Mouse (Mus musculus) midbrain, embryonic 14.5 days (tissue): ENCODE data around the gene Dclk3. TPM values are rescaled to one million over a fixed set of nuclear protein-coding genes. Genes with fewer than 3 reads are reported as not detected.
A peak's percentile ranks its signal among the peaks of the same experiment; 100 is the strongest.

Experiments used
- ATAC-seq: fragments of 200-750 bp; cut with Nextera tagmentation; 2 replicates; pipeline ENCODE4 v1.8.0; 2017; ENCODE audit warnings: moderate number of reproducible peaks, moderate library complexity; ENCODE audit not compliant: low FRiP score, low TSS enrichment
- DNase-seq: peaks from one replicate; pipeline ENCODE4 v3.0.0-alpha.2; 2015
- H3K27ac ChIP-seq: fragments of 300-500 bp; sonication (generic); replicated peaks from 2 replicates; pipeline ENCODE4 v1.5.1; 2014; ENCODE audit warnings: mild to moderate bottlenecking, low read depth, low read length, moderate library complexity
- H3K27me3 ChIP-seq: fragments of 300-500 bp; sonication (generic); 2 replicates; pipeline ENCODE4 v1.6.1; 2014; ENCODE audit warnings: low read length, control low read depth, mixed read lengths; ENCODE audit not compliant: control insufficient read depth, insufficient read depth
- H3K36me3 ChIP-seq: fragments of 300-500 bp; sonication (generic); 2 replicates; pipeline ENCODE4 v1.6.1; 2014; ENCODE audit warnings: low read length, control low read depth; ENCODE audit not compliant: control insufficient read depth, insufficient read depth
- H3K4me1 ChIP-seq: fragments of 300-500 bp; sonication (generic); 2 replicates; pipeline ENCODE4 v1.6.1; 2014; ENCODE audit warnings: mild to moderate bottlenecking, antibody characterized with exemption, low read length, control low read depth; ENCODE audit not compliant: control insufficient read depth, insufficient read depth
- H3K4me2 ChIP-seq: fragments of 300-500 bp; sonication (generic); 2 replicates; pipeline ENCODE4 v1.6.1; 2014; ENCODE audit warnings: mild to moderate bottlenecking, low read length, moderate library complexity
- H3K4me3 ChIP-seq: fragments of 300-500 bp; sonication (generic); replicated peaks from 2 replicates; pipeline ENCODE4 v1.5.1; 2014; ENCODE audit warnings: low read depth, low read length
- H3K9ac ChIP-seq: fragments of 300-500 bp; sonication (generic); replicated peaks from 2 replicates; pipeline ENCODE4 v1.6.1; 2014; ENCODE audit warnings: mild to moderate bottlenecking, low read length, moderate library complexity
- H3K9me3 ChIP-seq: fragments of 300-500 bp; sonication (generic); 2 replicates; pipeline ENCODE4 v1.6.1; 2016; ENCODE audit warnings: low read length, control low read depth, mixed read lengths; ENCODE audit not compliant: control insufficient read depth
- WGBS: fragments of 180-500 bp; shearing (Covaris S2); extraction: QIAGEN DNeasy Blood & Tissue Kit; methylation state at CpG from one replicate; pipeline ENCODE4 v1.1.7; 2014; 5-methylcytosine and 5-hydroxymethylcytosine counted together
- polyA plus RNA-seq: library from polyadenylated mRNA; unstranded; fragments of >200 nt; fragmentation: Nextera tagmentation; extraction: Ambion mirVana; gene quantifications from 2 replicates; pipeline ENCODE4 v1.2.1, GENCODE M21; 2014

Gene Dclk3
- polyA plus RNA-seq, 1 experiment from 2014 or later: 3.4 TPM

DNA sequence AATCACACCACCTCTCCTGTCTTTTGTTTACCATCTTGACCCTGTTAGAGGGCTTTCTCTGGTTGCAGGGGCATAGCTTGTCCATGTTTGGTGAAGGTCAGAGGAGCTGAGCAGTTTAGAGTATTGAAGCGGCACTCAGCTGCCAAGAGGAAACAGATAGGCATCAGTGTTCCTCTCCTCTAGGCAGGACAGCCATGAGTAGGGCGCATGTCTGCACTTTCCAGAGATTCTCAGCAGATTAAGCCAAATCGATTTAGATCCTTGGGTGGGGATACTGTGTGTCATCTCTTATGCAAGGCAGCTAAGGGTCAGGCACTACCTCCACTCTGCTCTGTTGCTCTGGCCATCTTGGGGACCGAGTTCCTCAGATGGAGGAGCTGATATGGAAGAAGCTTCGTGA lies 11.0 kb downstream of the Dclk3 start:
- 87% methylated on average over 5 of the region's 5 CpGs for WGBS

GRCm38 (mm10) chr9:111450853-111451404 lies 12.0 kb downstream of the Dclk3 start:
- WGBS: 87% methylated on average over 12 of the region's 12 CpGs

More for the DNA sequence above, 11.0 kb downstream of the Dclk3 start:
- Histone ChIP-seq H3K4me3 (no peak overlapping the region), H3K4me1 (no peaks in the 10 kb centered on the region), H3K27me3 (no peaks in the 10 kb centered on the region), H3K36me3 (no peaks in the 10 kb centered on the region), H3K4me2 (no peak overlapping the region), H3K27ac (no peak overlapping the region), H3K9ac (no peak overlapping the region), H3K9me3 (no peaks in the 10 kb centered on the region)
- ATAC-seq: no peak
- no peak for DNase-seq

GRCm38 (mm10) chr9:111453895-111454294 lies 15.0 kb downstream of the Dclk3 start:
- WGBS: 70% methylated on average over 3 of the region's 3 CpGs
- Histone ChIP-seq H3K27ac (no peak overlapping the region), H3K4me3 (no peak overlapping the region), H3K4me1 (peaks cover 6% of the 10 kb centered on the region), H3K36me3 (no peaks in the 10 kb centered on the region), H3K9ac (no peak overlapping the region), H3K4me2 (no peak overlapping the region), H3K27me3 (no peaks in the 10 kb centered on the region), H3K9me3 (no peaks in the 10 kb centered on the region)
- DNase-seq: no peak
- ATAC-seq: no peak

More at GRCm38 (mm10) chr9:111450853-111451404, 12.0 kb downstream of the Dclk3 start:
- Histone ChIP-seq H3K27me3 (no peaks in the 10 kb centered on the region), H3K4me1 (no peaks in the 10 kb centered on the region), H3K4me3 (no peak overlapping the region), H3K9me3 (no peaks in the 10 kb centered on the region), H3K36me3 (no peaks in the 10 kb centered on the region), H3K27ac (no peak overlapping the region), H3K4me2 (no peak overlapping the region), H3K9ac (no peak overlapping the region)
- no peak for DNase-seq
- ATAC-seq: no peak

DNA sequence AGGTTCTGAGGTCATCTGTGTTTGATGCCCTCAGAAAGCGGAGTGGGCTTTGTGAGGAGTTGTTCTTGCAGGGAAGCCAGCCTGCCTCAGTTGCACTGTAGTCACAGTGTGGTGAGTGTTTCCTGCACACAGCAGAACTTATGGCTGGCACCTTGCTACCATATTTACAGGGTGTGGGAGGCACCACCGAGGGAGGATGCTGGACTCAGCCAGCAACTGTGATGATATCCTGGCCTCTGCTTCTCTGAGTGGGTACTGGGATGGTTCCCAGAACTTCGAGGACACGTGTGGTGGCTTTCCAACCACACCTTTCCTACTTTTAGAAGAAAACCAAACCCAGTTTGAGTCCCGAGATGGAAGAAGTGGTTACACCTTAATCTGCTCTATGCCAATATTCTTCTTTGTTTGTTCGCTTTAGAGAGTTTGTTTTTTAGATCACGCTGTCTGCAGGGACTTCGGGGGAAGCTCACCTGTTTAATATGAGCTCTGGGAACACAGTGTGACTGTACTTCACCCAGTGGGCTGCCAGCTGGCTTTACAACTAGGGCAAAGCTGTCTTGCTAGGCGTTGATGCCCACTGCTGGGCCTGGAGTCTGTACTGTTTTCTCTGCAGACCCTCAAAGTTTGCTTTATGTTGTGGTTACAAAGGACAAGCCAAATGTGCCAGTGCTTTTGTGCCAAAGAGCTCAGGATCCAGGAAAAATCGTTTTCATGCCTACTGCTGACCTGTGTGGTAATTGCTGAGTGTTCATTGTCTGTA lies 18.5 kb downstream of the Dclk3 start:
- Histone ChIP-seq H3K4me2 (no peak overlapping the region), H3K27me3 (no peaks in the 10 kb centered on the region), H3K36me3 (no peaks in the 10 kb centered on the region), H3K4me1 (peaks cover 18% of the 10 kb centered on the region), H3K27ac (peak overlapping the region; percentile 68), H3K4me3 (no peak overlapping the region), H3K9me3 (no peaks in the 10 kb centered on the region), H3K9ac (no peak overlapping the region)
- ATAC-seq: no peak
- peak; percentile 18 for DNase-seq
- 82% methylated on average over 10 of the region's 10 CpGs for WGBS

GRCm38 (mm10) chr9:111457936-111458310 lies 19.0 kb downstream of the Dclk3 start:
- H3K27ac ChIP-seq: peak overlapping the region; percentile 68; the same call in 1 of the 2 replicates
- H3K9me3 ChIP-seq: no peaks in the 10 kb centered on the region
- no peak overlapping the region for H3K9ac ChIP-seq
- WGBS: 24% methylated on average over 4 of the region's 4 CpGs
- H3K36me3 ChIP-seq: no peaks in the 10 kb centered on the region
- H3K4me1 ChIP-seq: peaks cover 22% of the 10 kb centered on the region
- no peak overlapping the region for H3K4me2 ChIP-seq
- H3K4me3 ChIP-seq: no peak overlapping the region
- no peak for ATAC-seq
- DNase-seq: peak; percentile 63
- H3K27me3 ChIP-seq: no peaks in the 10 kb centered on the region

- DNase-seq: no peak
These were observed 20.6 kb downstream of the Dclk3 start for GRCm38 (mm10) chr9:111459466-111459865.

GRCm38 (mm10) chr9:111460201-111460814 lies 21.4 kb downstream of the Dclk3 start:
- H3K27ac ChIP-seq: no peak overlapping the region; the same call in 1 of the 2 replicates
- H3K4me2 ChIP-seq: no peak overlapping the region
- DNase-seq (peak; percentile 64), ATAC-seq (peak; percentile 67; the same call in 1 of the 2 replicates)
- no peaks in the 10 kb centered on the region for H3K9me3 ChIP-seq
- no peaks in the 10 kb centered on the region for H3K27me3 ChIP-seq
- H3K4me3 ChIP-seq: no peak overlapping the region
- no peaks in the 10 kb centered on the region for H3K36me3 ChIP-seq
- no peak overlapping the region for H3K9ac ChIP-seq
- 10% methylated on average over 6 of the region's 6 CpGs for WGBS
- H3K4me1 ChIP-seq: peaks cover 22% of the 10 kb centered on the region

More at GRCm38 (mm10) chr9:111459466-111459865, 20.6 kb downstream of the Dclk3 start:
- H3K27me3 ChIP-seq: no peaks in the 10 kb centered on the region
- H3K4me1 ChIP-seq: peaks cover 22% of the 10 kb centered on the region
- H3K27ac ChIP-seq: no peak overlapping the region
- no peak overlapping the region for H3K9ac ChIP-seq
- H3K36me3 ChIP-seq: no peaks in the 10 kb centered on the region
- 74% methylated on average over 8 of the region's 8 CpGs for WGBS
- H3K4me3 ChIP-seq: no peak overlapping the region
- no peak for ATAC-seq
- H3K9me3 ChIP-seq: no peaks in the 10 kb centered on the region
- no peak overlapping the region for H3K4me2 ChIP-seq

DNA sequence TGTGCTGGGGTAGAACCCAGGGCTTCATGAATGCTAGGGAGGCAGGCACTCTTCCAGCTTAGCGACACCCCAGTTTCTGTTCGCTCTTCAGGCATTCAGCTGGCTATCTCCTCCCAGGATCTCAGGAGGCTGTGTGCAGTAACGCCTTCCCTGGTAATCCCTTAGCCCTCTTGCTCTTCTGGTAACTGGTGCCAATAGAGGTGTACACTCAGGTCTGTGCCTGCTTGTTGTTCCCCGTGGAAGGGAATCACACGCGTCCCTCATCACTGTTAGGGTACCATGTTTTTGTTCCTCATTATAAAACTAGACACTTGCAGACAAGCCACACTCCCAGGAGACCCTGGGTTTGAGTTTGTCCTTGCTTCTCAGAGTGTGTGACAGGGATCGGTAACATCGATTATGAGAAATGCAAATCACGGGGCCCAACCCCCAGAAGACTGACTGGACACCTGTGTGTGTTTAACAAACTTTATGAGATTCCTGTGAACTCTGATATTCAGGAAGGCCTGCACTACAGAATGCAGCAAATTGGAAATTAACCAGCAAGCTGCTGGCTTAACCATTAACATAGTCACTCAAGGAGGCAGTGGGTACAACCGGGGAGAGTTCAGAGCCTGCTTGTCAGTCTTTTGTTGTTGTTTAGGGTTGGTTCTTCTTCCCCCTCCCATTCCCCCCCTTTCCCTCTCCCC lies 22.7 kb downstream of the Dclk3 start:
- no peak for DNase-seq
- Histone ChIP-seq H3K9me3 (no peaks in the 10 kb centered on the region), H3K4me3 (no peak overlapping the region), H3K9ac (no peak overlapping the region), H3K36me3 (no peaks in the 10 kb centered on the region), H3K4me2 (no peak overlapping the region), H3K4me1 (peaks cover 22% of the 10 kb centered on the region), H3K27ac (no peak overlapping the region), H3K27me3 (no peaks in the 10 kb centered on the region)
- no peak for ATAC-seq
- WGBS: 61% methylated on average over 10 of the region's 10 CpGs
